Mouse (Mus musculus) layer of hippocampus, adult 6 months (tissue): ENCODE measurements around the gene Bcl6b. TPM values are rescaled to one million over a fixed set of nuclear protein-coding genes. Genes with fewer than 3 reads are reported as not detected.

Source experiments
- long read RNA-seq, 2 experiments: library from polyadenylated mRNA; unstranded; transcript quantifications; one replicate each; pipeline ENCODE4 v2.0.0; 2019 to 2020
- microRNA-seq: library from miRNA; unstranded; fragments of <30 nt; microRNA quantifications from one replicate; pipeline ENCODE4 v1.2.0, GENCODE M21; 2020
- polyA plus RNA-seq: library from polyadenylated mRNA; unstranded; fragments of <200 nt; fragmentation: Nextera tagmentation; gene quantifications from 2 replicates; pipeline ENCODE4 v1.2.3, GENCODE M21; 2021

The Bcl6b gene
- polyA plus RNA-seq = 0.25 and 0.31 TPM in 2 replicates
- long read RNA-seq, experiment 1 = 0 reads
- long read RNA-seq, experiment 2, partial matches to known transcripts = 2 of 3 reads
- long read RNA-seq, experiment 2, other reads (novel, unspliced or antisense) = 1 of 3 reads

GRCm38 (mm10) chr11:70229260-70230010, at the start of gene Bcl6b:
Bcl6b (minus strand) TSS chr11:70229798.

GRCm38 (mm10) chr11:70254931-70255531, 25.4 kb upstream of the Bcl6b start, which contains the start of gene Alox12:
Alox12 (minus strand) TSS chr11:70255353.

GRCm38 (mm10) chr11:70239541-70240279, 10.1 kb upstream of the Bcl6b start, which contains the start of the genes Gm21988 and Rnasek:
Gm21988 (minus strand) TSS chr11:70239830.
Rnasek (minus strand) TSS chr11:70239842.

GRCm38 (mm10) chr11:70237457-70238167, 8.0 kb upstream of the Bcl6b start, which contains the start of gene 0610010K14Rik:
0610010K14Rik (minus strand) TSS chr11:70237914.

GRCm38 (mm10) chr11:70220731-70221602, 8.6 kb downstream of the Bcl6b start, which contains the start of gene Slc16a13:
Slc16a13 (minus strand) TSS chr11:70221064.

GRCm38 (mm10) chr11:70212423-70212822, 17.2 kb downstream of the Bcl6b start, which contains the start of gene Slc16a11:
Slc16a11 (plus strand) TSS chr11:70212752.

Small RNAs within 50 kb of the gene (microRNA-seq; reads per million reads assigned to microRNA genes)
- gene Mir195a = 2,093 reads per million, percentile 87 among the genes with 10 or more reads in this experiment
- not detected for gene Mir497
- not detected for gene Mir497b

Other genes with a start within 250 kb of the Bcl6b start
- gene Ctdnep1, start 248.6 kb downstream of the Bcl6b start, polyA plus RNA-seq = 15.1 and 15.6 TPM in 2 replicates
- 101 and 106 TPM in 2 replicates for gene Elp5, start 247.3 kb downstream of the Bcl6b start, polyA plus RNA-seq
- gene Gabarap, start 238.7 kb downstream of the Bcl6b start, polyA plus RNA-seq = 359 and 408 TPM in 2 replicates
- 8.8 and 10.5 TPM in 2 replicates for gene Phf23, start 234.0 kb downstream of the Bcl6b start, polyA plus RNA-seq
- 1.4 and 1.7 TPM in 2 replicates for gene Dvl2, start 229.2 kb downstream of the Bcl6b start, polyA plus RNA-seq
- gene Acadvl, start 214.4 kb downstream of the Bcl6b start, polyA plus RNA-seq = 61.5 and 64.6 TPM in 2 replicates
- 64.5 and 70.1 TPM in 2 replicates for gene Dlg4, start 212.9 kb downstream of the Bcl6b start, polyA plus RNA-seq
- gene Asgr1, start 175.7 kb downstream of the Bcl6b start, polyA plus RNA-seq = 0.48 and 2.2 TPM in 2 replicates
- gene Asgr2, start 137.2 kb downstream of the Bcl6b start, polyA plus RNA-seq = not detected in 2 replicates
- 0.34 and 0.46 TPM in 2 replicates for gene Mgl2, start 99.5 kb downstream of the Bcl6b start, polyA plus RNA-seq
- gene Clec10a, start 73.6 kb downstream of the Bcl6b start, polyA plus RNA-seq = 0.34 and 0.69 TPM in 2 replicates
- gene Slc16a11, start 17.0 kb downstream of the Bcl6b start, polyA plus RNA-seq = 4.8 and 6.3 TPM in 2 replicates
- 2.4 and 3.5 TPM in 2 replicates for gene Slc16a13, start 8.7 kb downstream of the Bcl6b start, polyA plus RNA-seq
- 75.4 and 84.9 TPM in 2 replicates for gene 0610010K14Rik, start 8.1 kb upstream of the Bcl6b start, polyA plus RNA-seq
- gene Gm21988, start 10.0 kb upstream of the Bcl6b start, polyA plus RNA-seq = 16.6 and 17.2 TPM in 2 replicates
- gene Rnasek, start 10.0 kb upstream of the Bcl6b start, polyA plus RNA-seq = 921 and 941 TPM in 2 replicates
- gene Alox12, start 25.6 kb upstream of the Bcl6b start, polyA plus RNA-seq = 0.28 and 0.30 TPM in 2 replicates
- 0.25 and 0.55 TPM in 2 replicates for gene Alox12e, start 92.8 kb upstream of the Bcl6b start, polyA plus RNA-seq
- gene Alox15, start 122.2 kb upstream of the Bcl6b start, polyA plus RNA-seq = not detected in 2 replicates
- gene Pelp1, start 180.2 kb upstream of the Bcl6b start, polyA plus RNA-seq = 7.1 and 10.1 TPM in 2 replicates
- 4.8 and 6.1 TPM in 2 replicates for gene Arrb2, start 202.8 kb upstream of the Bcl6b start, polyA plus RNA-seq
- gene Med11, start 222.1 kb upstream of the Bcl6b start, polyA plus RNA-seq = 19.1 and 19.8 TPM in 2 replicates
- 0.06 and 0.13 TPM in 2 replicates for gene Zmynd15, start 229.6 kb upstream of the Bcl6b start, polyA plus RNA-seq
- 1.9 and 3.4 TPM in 2 replicates for gene Cxcl16, start 230.2 kb upstream of the Bcl6b start, polyA plus RNA-seq